Mouse (Mus musculus) spleen, postnatal 4 days (tissue): Measurements from ENCODE around the gene Igf1r.

Experiments used
- DNase-seq, 2 experiments: peaks; one replicate each; pipeline ENCODE4 v3.0.0; 2022; ENCODE audit warnings: low spot score in 2 of 2

Igf1r gene

DNA sequence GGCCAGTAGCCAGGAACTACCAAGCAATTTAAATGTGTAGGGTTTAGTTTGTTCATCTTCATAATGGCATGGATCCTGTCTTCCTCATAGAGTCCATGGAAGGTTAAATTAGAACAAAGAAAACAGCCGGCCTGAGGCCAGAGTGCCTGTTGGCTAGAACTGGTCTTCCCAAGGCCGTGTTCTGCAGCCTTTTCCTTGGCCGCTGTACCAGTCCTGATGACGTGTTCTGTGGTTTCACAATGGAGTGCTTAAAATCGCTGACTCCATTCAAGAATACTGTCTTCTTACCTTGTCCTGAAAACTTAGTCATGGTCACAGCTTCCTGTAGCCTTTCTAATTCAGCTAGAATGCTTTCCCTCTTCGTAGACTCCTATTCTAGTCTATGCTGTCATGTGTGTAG is 53.9 kb downstream of the Igf1r start:
- no peak for DNase-seq

DNA sequence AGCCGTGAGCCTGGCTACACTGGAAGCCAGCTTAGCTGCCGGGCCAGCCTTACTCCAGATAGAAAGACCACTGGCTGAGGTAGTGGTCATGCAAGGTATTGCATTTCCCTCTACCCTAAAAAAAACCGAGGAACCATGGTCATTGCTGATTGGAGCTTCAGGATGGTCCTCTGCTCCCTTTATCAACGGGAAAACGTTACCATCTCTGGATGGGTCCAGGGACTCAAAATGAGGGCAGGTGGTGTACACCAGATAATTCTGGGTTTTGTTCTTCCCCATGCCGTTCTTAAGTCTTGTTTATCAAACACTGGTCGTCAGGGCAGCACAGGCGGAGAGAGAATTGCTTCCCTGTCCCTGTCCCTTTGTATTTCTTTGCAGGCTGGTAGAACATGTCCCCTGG is 57.0 kb downstream of the Igf1r start:
- DNase-seq, result no peak

DNA sequence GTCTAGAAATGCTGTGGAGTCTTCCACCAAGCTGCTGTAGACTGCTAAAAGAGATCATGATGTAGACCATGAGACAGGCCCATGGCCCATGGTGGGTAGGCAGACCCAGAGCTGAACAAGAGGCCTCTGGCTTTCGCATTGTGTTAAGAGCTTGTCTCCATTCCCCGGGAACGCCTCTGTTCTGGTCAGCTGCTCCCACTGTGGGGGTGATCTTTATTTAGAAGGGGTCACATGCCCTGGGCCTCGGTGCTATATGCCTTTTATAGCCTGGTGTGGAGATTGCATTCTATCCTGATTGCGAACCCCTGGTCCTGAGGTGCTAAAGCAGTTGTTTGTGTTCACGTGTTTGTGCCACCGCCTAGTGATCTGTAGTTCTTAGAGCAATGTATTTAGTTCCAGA is 57.5 kb downstream of the Igf1r start:
- DNase-seq, result no peak

DNA sequence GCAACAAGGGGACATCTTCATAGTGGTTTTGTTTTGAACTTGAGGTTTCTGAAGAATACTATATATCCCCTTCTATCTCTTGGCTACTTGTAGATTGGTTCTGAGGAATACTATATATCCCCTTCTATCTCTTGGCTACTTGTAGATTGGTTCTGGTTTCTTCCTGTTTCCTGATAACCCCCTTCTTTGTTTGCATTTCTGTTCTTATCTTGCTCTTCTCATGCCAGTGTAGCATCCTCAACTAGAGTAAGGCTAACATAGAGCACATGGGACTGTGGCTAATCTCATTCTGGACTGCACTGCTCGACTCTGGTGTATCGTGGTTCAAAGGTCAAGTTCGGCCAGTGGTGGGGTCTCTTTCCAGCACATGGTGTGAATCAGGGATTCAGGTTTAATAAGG is 58.2 kb downstream of the Igf1r start:
- DNase-seq, result no peak

DNA sequence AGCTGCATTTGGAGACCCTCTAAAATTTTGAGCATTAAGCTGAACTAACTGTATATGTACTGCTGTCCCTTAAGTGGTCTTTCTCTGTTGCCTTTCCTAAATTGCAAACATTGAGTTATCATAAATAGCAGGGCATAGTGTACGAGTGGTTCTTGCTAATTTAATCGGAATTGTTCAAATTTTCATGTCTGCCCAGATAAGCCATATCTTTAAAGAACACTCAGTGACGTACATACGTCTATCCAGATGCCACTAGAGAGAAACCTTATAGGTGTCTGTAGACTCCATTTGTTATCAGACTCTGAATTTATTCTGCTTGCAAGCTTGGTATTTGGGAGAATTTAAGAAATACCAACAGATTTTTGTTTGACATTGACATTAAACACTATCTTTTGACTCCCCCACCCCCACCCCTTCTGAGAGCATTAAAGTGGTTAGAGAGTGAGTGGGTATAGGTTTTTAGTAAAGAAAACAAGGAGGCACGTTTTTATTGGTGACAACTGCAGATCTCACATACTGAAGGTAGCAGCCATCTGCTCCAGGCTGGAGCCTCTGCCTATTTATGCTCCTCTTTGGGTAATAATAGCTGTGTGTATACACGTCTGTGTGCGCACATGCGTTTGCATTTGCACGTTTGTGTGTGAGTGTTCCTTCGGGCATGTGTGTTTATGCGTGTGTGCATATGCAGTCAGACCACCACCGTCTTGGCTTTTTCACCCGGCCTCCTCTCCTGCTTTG is 58.9 kb downstream of the Igf1r start:
- DNase-seq, result no peak

DNA sequence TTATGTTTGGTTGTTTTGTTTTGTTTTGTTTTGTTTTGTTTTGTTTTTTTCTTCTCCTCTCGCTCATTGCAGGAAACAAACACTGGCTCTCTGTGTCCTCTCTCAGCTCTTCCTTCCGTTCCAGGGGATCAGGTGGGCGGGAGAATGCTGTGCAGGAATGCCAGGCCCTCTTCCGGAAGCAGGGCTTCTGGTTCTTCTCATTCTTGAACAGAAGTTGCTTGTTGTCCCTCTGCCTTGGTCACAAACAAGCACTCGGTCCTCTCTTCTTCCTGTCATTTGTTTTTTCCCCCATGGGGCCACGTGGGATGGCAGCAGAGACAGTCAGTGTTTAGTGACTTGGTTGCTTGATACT is 59.5 kb downstream of the Igf1r start:
- DNase-seq, result no peak

DNA sequence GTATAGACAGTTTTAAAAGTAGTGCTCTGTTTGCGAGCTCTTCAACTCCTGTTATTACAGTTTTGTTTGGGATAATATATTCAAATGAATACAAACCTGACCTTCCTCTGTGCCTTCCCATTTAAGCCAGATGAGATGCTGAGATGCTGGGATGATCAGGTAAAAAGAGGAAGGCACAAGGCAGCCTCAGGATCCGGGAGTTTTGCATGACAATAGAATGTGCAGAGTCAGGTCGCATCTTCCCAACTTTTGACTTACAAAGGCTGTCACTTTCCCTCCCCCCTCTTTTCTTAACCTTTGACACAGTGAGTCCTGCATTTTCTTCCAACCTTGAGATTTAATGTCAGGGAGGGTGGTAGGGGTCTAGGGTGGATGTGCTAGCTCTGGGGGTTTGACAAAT is 61.9 kb downstream of the Igf1r start:
- no peak for DNase-seq

DNA sequence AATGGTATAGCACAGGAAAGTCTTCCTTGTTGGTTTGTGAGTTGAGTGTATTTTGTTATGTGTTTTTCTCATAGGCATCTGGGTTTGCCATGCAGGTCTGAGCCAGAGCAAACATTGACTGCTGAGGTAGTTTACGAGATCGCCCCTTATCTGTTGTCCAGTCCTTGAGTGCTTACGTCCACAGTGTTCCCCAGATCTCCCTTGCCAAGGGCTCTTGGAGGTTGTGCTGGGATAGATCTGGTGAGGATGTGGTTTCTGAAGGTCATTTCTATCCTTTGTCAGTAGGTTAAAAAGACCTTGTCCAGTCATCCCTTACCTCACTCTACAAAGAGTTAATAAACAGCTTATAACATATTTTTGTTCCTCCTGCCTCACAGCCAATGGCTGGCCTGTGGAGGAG is 62.8 kb downstream of the Igf1r start:
- no peak for DNase-seq

DNA sequence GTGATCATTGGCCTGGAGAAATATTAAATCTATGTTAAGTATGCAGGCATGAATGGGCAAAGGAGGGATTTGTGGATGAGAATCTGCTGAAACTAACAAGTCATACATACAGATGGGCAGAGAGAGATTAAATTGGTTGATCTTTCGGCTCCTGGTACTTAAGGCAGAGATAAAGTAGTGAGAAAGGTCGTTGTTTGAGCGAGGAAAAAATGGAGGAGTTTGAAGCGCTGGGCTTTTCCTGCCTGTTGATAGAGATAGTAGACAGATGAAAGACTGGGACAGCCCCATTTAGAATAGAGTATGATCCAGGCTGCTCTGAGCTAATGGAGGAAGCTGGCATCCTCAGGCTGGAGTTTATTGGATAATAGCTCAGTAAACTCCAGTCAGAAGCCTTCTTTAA is 65.4 kb downstream of the Igf1r start:
- DNase-seq, result no peak

DNA sequence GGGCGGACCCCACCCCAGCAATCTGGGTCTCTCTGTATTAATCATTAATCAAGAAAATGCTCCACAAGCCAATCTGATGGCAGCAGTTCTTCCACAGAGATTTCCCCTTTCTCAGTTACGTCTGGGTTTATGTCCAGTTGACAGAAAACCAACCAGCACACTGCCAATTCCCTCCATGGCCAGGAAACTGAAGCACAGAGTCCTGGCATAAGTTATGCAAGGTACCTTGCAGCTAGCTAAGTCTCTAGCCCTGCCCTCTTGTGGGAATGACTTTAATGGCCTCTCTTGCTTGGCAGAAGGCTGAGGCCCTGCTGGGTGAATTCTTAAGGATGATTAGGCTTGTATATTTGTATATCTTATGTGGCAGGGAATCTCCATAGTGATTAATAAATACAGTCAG is 67.9 kb downstream of the Igf1r start:
- no peak for DNase-seq

DNA sequence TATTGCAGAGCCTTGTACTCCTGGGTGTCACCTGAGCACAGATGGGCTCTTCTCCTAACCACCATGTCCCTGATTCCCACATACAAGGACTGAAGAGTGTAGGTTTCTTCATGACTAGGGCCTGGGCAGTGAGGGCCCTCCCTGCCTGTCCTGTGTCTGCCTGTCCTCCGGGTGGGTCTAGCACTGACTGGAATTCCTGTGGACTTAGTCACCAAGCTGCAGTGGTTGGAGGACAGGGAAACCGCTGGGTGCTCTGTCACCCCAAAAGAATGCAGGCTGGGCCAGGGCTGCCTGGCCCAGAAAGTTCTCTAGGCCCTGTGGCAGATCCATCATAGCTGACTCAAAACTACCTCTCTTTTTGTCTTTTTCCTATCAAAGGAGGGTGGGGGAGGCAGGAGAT is 69.1 kb downstream of the Igf1r start:
- no peak for DNase-seq

DNA sequence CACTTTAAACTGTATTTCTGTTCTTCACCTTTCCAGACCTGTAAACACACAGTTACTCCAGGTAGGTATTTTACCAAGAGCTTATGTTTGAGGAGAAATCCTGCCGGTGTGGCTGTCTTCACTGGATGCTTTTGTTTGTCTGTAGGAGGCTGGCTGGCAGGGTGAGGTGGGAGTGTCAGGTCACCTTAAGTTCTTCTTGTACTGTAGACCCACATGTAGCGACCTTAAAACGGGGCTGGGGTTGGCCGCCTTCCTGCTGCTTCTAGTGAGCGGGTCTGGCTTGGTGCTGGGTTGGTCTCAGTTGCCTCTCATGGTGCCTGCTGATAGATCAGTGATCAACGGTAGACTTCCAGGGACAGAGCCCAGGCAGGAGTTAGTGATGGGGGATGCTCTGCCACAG is 69.6 kb downstream of the Igf1r start:
- no peak for DNase-seq

DNA sequence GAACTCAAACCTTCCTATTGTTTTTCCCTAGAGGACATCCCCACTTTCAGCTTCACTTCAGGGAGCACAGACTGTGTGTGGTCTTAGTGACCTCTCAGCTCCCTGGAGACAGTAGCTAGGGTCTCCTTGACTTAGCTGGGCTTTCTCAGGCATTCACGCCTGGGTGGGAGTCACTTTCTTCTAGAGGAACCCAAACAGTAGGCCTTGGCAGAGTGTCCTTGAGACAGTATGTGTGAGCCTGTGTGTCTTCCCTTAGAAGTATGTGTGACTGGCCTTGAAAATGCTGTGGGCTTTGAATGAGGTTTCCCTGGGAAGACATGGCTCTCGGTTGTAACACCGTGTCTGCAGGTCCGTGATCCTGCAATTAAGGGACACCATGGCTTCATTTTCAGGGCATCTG is 71.3 kb downstream of the Igf1r start:
- no peak for DNase-seq

DNA sequence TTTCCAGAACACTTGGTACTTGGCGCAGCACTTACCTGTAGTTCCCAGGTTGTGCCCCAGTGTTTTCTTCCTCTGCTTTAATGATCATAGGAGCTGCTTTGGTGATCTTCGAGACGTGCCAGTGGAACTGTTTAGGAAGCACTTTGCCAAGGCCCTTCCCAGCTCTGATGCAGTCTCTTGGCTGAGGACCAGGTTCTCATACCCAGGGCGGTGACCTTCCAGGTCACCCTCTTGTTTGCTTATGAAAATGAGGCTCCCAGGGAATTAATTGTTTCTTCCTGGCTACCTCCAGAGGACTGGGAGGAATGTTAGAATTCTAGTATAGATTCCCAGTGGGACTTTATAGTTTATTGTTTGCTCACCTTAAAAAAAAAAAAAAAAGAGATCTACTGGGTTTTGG is 72.0 kb downstream of the Igf1r start:
- DNase-seq, result no peak

DNA sequence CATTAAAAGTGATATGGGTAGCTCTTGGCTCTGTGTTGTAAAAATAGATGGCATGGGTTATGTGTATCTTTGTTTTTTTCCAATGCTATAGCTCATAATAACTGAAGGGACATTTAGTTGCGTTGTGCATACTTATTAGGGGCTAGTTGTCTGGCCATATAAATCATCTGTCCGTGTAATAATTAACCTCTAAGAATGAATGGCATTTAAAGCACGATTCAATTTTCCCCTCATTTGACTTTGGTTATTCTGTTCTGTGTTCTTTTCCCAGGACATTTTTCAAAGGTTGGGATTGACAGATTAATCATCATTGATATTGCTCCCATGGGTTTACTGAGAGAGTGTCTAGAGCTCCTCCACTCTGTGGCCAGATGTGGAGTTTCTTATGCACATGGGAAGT is 72.8 kb downstream of the Igf1r start:
- no peak for DNase-seq

DNA sequence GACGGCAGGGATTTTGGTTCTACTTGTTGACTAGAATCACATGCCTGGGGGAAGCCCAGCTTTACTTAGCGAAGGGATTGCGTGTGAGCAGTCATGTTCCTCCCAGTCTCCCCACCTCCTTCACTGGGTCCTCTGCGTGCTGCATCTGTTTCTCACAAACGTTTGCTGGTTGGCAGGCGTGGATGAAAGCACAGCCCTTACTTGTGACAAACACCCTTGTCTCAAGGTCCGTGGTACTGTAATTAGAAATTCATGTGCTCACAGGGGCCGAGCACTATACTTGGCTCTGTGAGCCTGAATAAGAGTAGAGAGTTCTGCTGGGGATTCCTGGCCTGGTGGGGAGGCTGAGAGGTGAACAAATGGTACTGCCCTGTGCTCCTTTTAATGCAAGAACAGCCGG is 73.4 kb downstream of the Igf1r start:
- DNase-seq, result no peak

DNA sequence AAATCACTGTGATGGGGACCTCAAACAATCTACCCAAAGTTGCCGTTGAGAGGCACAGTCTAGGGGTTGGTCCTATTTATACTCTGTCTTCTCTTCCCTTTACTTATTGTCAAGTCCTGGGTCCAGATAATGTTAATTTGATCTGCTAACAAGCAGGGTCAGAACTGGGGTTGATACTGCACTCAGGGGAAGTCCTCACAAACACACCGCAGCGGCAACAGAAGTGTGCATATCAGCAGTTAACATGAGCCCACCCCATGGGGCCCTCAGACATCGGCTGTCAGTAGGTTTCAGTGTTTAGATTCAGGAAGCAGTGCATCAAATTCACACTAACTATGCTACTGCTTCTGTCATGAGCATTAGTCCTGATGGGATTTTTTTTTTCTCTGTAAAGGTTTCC is 75.5 kb downstream of the Igf1r start:
- DNase-seq, result no peak

DNA sequence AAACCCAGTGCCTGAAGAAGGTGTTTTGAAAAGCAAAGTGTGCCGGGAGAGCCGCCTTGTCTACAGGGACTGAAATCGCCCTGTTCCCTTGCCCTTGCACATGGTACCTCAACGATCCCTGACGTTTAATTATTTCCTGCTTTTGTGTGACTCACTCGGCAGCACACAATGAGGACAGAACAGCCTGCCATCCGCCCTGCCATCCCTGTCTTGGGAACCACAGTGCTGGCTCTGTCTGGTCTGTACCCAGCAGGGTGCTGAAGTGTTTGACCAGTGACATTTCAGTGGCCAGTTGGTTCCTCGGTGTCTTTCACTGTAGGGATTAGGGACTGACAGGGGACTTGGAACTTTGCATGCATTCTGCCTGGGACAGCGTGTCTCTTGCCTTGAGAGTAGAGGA is 78.2 kb downstream of the Igf1r start:
- no peak for DNase-seq

DNA sequence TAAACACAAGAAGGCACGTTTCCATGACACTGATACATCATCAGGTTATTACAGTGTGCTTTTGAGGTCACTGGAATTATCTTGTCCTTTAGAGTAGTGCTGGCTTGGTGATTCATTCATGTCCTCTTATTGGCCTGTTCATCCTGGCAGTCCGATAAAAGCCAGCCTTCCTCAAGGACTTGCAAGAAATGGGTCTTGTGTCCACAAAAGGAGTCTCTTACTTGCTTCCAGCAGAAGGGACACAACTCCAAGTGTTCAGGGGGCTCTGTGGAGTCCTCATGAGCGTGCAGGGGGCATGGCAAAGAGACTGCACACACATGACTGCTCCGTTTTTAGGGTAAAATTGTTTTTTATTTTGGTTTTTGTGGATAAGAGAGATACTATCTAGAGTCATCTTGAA is 83.9 kb downstream of the Igf1r start:
- no peak for DNase-seq

DNA sequence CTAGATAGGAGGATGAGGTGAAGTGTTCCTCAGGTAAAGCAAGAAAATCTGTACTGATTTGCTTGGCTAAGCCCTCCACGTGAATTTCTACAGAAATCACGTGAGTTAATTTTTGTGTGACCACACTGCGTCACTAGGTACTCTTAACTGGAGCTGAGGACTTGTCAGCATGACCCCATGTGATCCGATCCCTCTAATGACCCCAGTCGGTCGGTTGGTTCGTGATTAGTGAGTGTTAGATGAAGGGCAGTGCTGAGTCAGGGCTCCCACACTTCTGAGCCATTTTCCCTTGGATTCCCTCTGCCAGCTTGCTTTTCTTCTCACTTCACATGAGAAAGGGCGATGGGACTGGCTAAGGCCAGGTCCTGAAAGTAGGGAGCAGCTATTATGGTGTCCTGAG is 86.2 kb downstream of the Igf1r start:
- DNase-seq, result no peak

DNA sequence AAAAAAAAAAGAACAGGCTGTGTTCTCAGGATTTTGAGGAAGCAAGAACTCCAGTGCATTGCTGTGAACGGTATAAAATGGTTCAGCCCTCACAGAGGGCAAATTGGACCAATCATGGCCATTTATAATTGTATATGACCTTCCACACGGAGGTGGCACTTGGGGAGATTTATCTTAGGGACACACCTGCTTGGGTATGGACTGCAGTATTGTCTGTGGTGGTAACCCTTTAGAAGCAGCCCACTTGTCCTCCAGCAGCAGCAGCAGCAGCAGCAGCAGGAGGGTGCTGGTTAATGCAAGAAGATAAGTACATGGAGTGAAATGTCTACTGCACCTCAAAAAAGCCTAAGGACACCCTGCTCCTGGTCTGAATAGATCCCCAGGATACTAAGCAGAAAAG is 86.9 kb downstream of the Igf1r start:
- no peak for DNase-seq

DNA sequence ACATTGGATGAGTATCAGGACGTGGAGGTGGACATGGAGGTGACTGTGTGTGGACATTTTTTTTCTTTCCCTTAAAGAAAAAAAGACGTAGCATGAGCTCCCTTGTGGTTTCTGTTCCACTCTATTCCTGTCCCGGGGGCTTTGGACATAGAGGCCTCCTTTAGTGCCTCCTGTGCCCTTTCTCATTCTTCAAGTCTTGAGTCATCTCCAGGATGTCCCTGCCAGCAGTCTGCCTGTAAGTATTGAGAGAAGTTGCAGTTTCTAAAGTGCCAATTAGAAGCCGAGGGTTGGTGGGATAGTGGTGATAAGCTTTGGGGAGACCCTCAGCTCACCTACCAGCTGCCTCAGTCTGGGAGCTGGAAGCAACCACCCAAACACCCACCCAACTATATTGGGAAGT is 92.0 kb downstream of the Igf1r start:
- no peak for DNase-seq

DNA sequence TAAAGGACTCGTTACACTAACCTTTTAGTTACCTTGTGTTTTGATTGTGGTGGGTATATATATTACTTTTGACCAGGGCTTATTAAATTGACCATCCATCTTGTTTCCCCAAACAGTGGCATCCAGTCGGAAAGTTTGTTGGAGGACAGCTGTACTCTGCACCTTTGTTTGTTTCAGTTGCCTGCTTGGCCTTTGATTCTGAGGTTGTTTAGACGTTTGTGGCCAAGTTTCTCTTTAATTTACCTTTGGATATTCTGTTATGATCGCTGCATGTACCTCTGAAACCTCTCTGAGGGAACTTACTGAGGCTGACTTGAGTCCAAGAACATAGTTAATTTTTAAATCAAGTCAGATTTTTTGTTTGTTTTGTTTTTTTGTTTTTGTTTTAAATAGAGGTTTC is 94.5 kb downstream of the Igf1r start:
- DNase-seq, result no peak

DNA sequence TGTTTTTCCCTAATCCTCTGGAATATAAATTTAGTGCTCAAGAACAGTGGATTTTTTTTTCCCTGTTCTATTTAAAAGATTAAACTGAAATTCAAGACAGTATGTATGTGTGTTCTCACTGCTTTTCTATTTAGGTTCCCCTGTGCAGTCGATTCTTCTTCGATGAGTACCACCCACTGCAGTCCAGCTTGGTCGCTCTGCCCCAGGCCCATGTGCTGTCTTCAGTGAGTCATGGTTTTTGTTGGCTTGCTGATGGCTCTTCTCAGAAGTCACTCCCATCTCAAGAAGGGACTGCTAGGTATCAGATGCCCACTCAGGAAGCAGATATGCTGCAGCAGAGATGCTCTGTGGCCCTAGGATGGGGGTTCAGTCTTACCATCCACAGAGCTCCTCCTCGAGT is 95.9 kb downstream of the Igf1r start:
- no peak for DNase-seq

DNA sequence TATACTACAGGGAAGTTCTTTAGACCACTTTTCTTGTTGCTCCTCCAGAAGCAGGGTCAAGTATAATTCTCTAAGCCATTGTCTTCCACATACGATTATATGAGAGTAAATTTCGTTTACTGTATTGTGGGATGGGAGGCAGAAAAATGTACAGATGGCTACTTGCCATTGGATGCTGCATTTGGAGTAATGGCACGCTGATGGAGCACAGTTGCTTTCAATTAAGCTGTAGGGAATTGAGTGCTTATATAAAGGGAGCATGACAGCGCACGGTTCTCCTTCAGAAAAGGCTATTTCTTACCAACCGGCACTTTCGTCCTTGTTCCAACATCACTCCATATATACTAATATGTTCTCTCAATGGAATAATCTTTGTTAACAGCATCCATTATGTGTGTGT is 96.4 kb downstream of the Igf1r start:
- no peak for DNase-seq
